Mouse (Mus musculus) intestine, postnatal 0 days (tissue): ENCODE results near the gene Smyd1. TPM values are rescaled to one million over a fixed set of nuclear protein-coding genes. Genes with fewer than 3 reads are reported as not detected.
A peak's percentile ranks its signal among the peaks of the same experiment; 100 is the strongest.

ENCODE experiments used
- ATAC-seq: fragments of 200-750 bp; cut with Nextera tagmentation; 2 replicates; pipeline ENCODE4 v1.8.0; 2017; ENCODE audit warnings: mild to moderate bottlenecking, moderate TSS enrichment, moderate library complexity
- H3K27ac ChIP-seq: fragments of 300-500 bp; sonication (generic); 2 replicates; pipeline ENCODE4 v1.5.1; 2014; ENCODE audit warnings: mild to moderate bottlenecking, low read depth, low read length, moderate library complexity
- H3K27me3 ChIP-seq: fragments of 300-500 bp; sonication (generic); replicated peaks from 2 replicates; pipeline ENCODE4 v1.6.1; 2014; ENCODE audit warnings: low read length, mixed read lengths; ENCODE audit not compliant: control insufficient read depth, insufficient read depth
- H3K36me3 ChIP-seq: fragments of 300-500 bp; sonication (generic); 2 replicates; pipeline ENCODE4 v1.6.1; 2014; ENCODE audit warnings: mild to moderate bottlenecking, moderate library complexity; ENCODE audit not compliant: control insufficient read depth, insufficient read depth
- H3K4me1 ChIP-seq: fragments of 300-500 bp; sonication (generic); replicated peaks from 2 replicates; pipeline ENCODE4 v1.6.1; 2014; ENCODE audit warnings: antibody characterized with exemption, low read length, mixed read lengths; ENCODE audit not compliant: control insufficient read depth, insufficient read depth
- H3K4me2 ChIP-seq: fragments of 300-500 bp; sonication (generic); replicated peaks from 2 replicates; pipeline ENCODE4 v1.6.1; 2014; ENCODE audit warnings: low read depth, mild to moderate bottlenecking, moderate library complexity
- H3K4me3 ChIP-seq: fragments of 300-500 bp; sonication (generic); 2 replicates; pipeline ENCODE4 v1.5.1; 2014; ENCODE audit warnings: low read depth, low read length
- H3K9ac ChIP-seq: fragments of 300-500 bp; sonication (generic); 2 replicates; pipeline ENCODE4 v1.6.1; 2014; ENCODE audit warnings: mild to moderate bottlenecking, low read depth, low read length
- H3K9me3 ChIP-seq: fragments of 300-500 bp; sonication (generic); 2 replicates; pipeline ENCODE4 v1.6.1; 2016; ENCODE audit warnings: mixed run types; ENCODE audit not compliant: control insufficient read depth
- CTCF ChIP-seq: sonication (generic); IDR thresholded peaks from 2 replicates; pipeline ENCODE4 v1.5.1; 2016; ENCODE audit warnings: low read depth, mild to moderate bottlenecking, control low read depth, antibody characterized with exemption, moderate library complexity
- WGBS: fragments of 180-500 bp; shearing (Covaris S2); extraction: QIAGEN DNeasy Blood & Tissue Kit; methylation state at CpG from one replicate; pipeline ENCODE4 v1.1.7; 2014; 5-methylcytosine and 5-hydroxymethylcytosine counted together
- microRNA-seq: library from miRNA; unstranded; fragments of <30 nt; microRNA quantifications from one replicate; pipeline ENCODE4, GENCODE M21; 2016
- polyA plus RNA-seq: library from polyadenylated mRNA; unstranded; fragments of >200 nt; fragmentation: Nextera tagmentation; extraction: Ambion mirVana; gene quantifications from 2 replicates; pipeline ENCODE4 v1.2.1, GENCODE M21; 2015

Gene Smyd1
- polyA plus RNA-seq, 1 experiment from 2014 or later = 0.13 TPM

GRCm38 (mm10) chr6:71180596-71180995 is 141.4 kb downstream of the Smyd1 start:
- peak; percentile 19; the same call in 1 of the 2 replicates for ATAC-seq
- 44% methylated on average over 1 of the region's 1 CpGs for WGBS
- no peaks in the 10 kb centered on the region for H3K9me3 ChIP-seq

GRCm38 (mm10) chr6:71172812-71173580 is 149.0 kb downstream of the Smyd1 start:
- no peaks in the 10 kb centered on the region for H3K9me3 ChIP-seq
- no peak for TF ChIP-seq CTCF
- H3K4me2 ChIP-seq = no peak overlapping the region
- ATAC-seq = peak; percentile 53; the same call in 1 of the 2 replicates
- H3K9ac ChIP-seq = no peak overlapping the region
- no peaks in the 10 kb centered on the region for H3K4me1 ChIP-seq
- no peaks in the 10 kb centered on the region for H3K27me3 ChIP-seq
- no peaks in the 10 kb centered on the region for H3K36me3 ChIP-seq
- WGBS = 67% methylated on average over 10 of the region's 10 CpGs
- no peak overlapping the region for H3K27ac ChIP-seq
- no peak overlapping the region for H3K4me3 ChIP-seq

More at GRCm38 (mm10) chr6:71180596-71180995, 141.4 kb downstream of the Smyd1 start:
- no peaks in the 10 kb centered on the region for H3K27me3 ChIP-seq
- TF ChIP-seq CTCF = no peak
- H3K9ac ChIP-seq = no peak overlapping the region
- no peak overlapping the region for H3K4me2 ChIP-seq
- H3K27ac ChIP-seq = no peak overlapping the region
- no peak overlapping the region for H3K4me3 ChIP-seq
- H3K4me1 ChIP-seq = no peaks in the 10 kb centered on the region; the same call in 1 of the 2 replicates
- no peaks in the 10 kb centered on the region for H3K36me3 ChIP-seq

GRCm38 (mm10) chr6:71166551-71167169 is 155.4 kb downstream of the Smyd1 start:
- Histone ChIP-seq H3K4me3 (no peak overlapping the region), H3K9me3 (no peaks in the 10 kb centered on the region), H3K36me3 (no peaks in the 10 kb centered on the region), H3K9ac (no peak overlapping the region), H3K27ac (no peak overlapping the region), H3K4me2 (no peak overlapping the region), H3K27me3 (no peaks in the 10 kb centered on the region), H3K4me1 (no peaks in the 10 kb centered on the region)
- TF ChIP-seq CTCF = peak; percentile 88
- 27% methylated on average over 6 of the region's 6 CpGs for WGBS
- peak; percentile 62 for ATAC-seq

GRCm38 (mm10) chr6:71164394-71164793 is 157.6 kb downstream of the Smyd1 start:
- WGBS = 32% methylated on average over 6 of the region's 6 CpGs
- H3K36me3 ChIP-seq = no peaks in the 10 kb centered on the region
- no peak overlapping the region for H3K9ac ChIP-seq
- no peaks in the 10 kb centered on the region for H3K27me3 ChIP-seq
- no peak overlapping the region for H3K4me3 ChIP-seq
- 0 out of 2 replicates have a peak, but pooled peaks cover 3% of the 10 kb centered on the region for H3K4me1 ChIP-seq
- no peaks in the 10 kb centered on the region for H3K9me3 ChIP-seq
- H3K4me2 ChIP-seq = 0 out of 2 replicates have a peak overlapping the region, but pooled peaks have one; percentile 17
- ATAC-seq = peak; percentile 25; the same call in 1 of the 2 replicates
- H3K27ac ChIP-seq = peak overlapping the region; percentile 4; the same call in 1 of the 2 replicates
- peak; percentile 47 for TF ChIP-seq CTCF

Small RNAs within 50 kb of the gene (microRNA-seq; reads per million reads assigned to microRNA genes)
- gene Mir8112 = 12.0 reads per million, percentile 23 among the genes with 10 or more reads in this experiment

Other genes starting within 250 kb of the Smyd1 start
- 55.8 and 68.8 TPM in 2 replicates for gene Thnsl2, start 177.8 kb downstream of the Smyd1 start, polyA plus RNA-seq
- gene Fabp1, start 122.4 kb downstream of the Smyd1 start, polyA plus RNA-seq = 14,893 and 15,612 TPM in 2 replicates
- gene Krcc1, start 50.6 kb downstream of the Smyd1 start, polyA plus RNA-seq = 109 and 111 TPM in 2 replicates
- gene Cd8b1, start 555 bp upstream of the Smyd1 start, polyA plus RNA-seq = 0.08 and 0.16 TPM in 2 replicates
- 0.12 TPM in 1 of 2 replicates, not detected in the other for gene Cd8a, start 51.2 kb upstream of the Smyd1 start, polyA plus RNA-seq
- gene Rmnd5a, start 118.4 kb upstream of the Smyd1 start, polyA plus RNA-seq = 12.2 and 12.8 TPM in 2 replicates
- 44.2 and 45.3 TPM in 2 replicates for gene Rnf103, start 171.7 kb upstream of the Smyd1 start, polyA plus RNA-seq
- gene Chmp3, start 221.6 kb upstream of the Smyd1 start, polyA plus RNA-seq = 109 and 111 TPM in 2 replicates